Comparison of ENCODE assay signal across 8 mouse cellular contexts in genomic region chr16:78264442-78265150, GRCm38 (mm10). TPM values are rescaled to one million over a fixed set of nuclear protein-coding genes. Genes with fewer than 3 reads are reported as not detected.
DNase-seq lines count a peak whose midpoint lies in the region; ATAC-seq and TF ChIP-seq lines count a peak whose summit lies in the region.

No protein-coding gene starts in this region.

- intact Hi-C loops in gastrocnemius, postnatal 36 days (cut with DNase I): loop anchor here (5.0 kb wide), 1 partner anchor 43 kb away; no protein-coding TSS in a partner anchor

- H3K4me1 ChIP-seq in kidney, adult 2 months (ENCODE audit: control insufficient read depth, insufficient read depth, low read length): peaks cover 3% of the 10 kb centered on the region; the same call in 1 of the 2 replicates
- H3K4me1 ChIP-seq in hindbrain, postnatal 0 days (ENCODE audit: insufficient read depth, low read length): peaks cover 6% of the 10 kb centered on the region; the same call in 1 of the 2 replicates
- peaks cover 17% of the 10 kb centered on the region for H3K4me1 ChIP-seq in midbrain, embryonic 12.5 days

- no peak for TF ChIP-seq POLR2A in kidney, adult 2 months (IDR thresholded peaks at IDR 0.05; ENCODE audit: low read depth, low read length)

- no peak for TF ChIP-seq CTCF in kidney, adult 2 months (conservative IDR thresholded peaks at IDR 0.05; ENCODE audit: insufficient read depth, insufficient read length, low read depth, low read length)
- TF ChIP-seq CTCF in hindbrain, postnatal 0 days (IDR thresholded peaks at IDR 0.05; ENCODE audit: low read depth): no peak

- ATAC-seq in common myeloid progenitor, adult 5-6 weeks (replicated peaks; ENCODE audit: low read depth, poor library complexity, severe bottlenecking): peak; percentile 42; the same call in 1 of the 2 replicates
- no peak for ATAC-seq in hindbrain, postnatal 0 days
- peak; percentile 46; the same call in 1 of the 2 replicates for ATAC-seq in midbrain, embryonic 12.5 days (ENCODE audit: low FRiP score, low read depth)

- H3K9me3 ChIP-seq in hindbrain, postnatal 0 days (ENCODE audit: low read length): no peaks in the 10 kb centered on the region
- H3K9me3 ChIP-seq in midbrain, embryonic 12.5 days: no peaks in the 10 kb centered on the region

- H3K9ac ChIP-seq in hindbrain, postnatal 0 days (replicated peaks; ENCODE audit: low read length): peak overlapping the region; percentile 47
- H3K9ac ChIP-seq in midbrain, embryonic 12.5 days (replicated peaks): peak overlapping the region; percentile 41

- no peaks in the 10 kb centered on the region for H3K27me3 ChIP-seq in kidney, adult 2 months (replicated peaks; ENCODE audit: control insufficient read depth, insufficient read depth, low read length)
- H3K27me3 ChIP-seq in hindbrain, postnatal 0 days (ENCODE audit: insufficient read depth, low read length): no peaks in the 10 kb centered on the region
- peaks cover 18% of the 10 kb centered on the region for H3K27me3 ChIP-seq in midbrain, embryonic 12.5 days

- peak overlapping the region; percentile 40 for H3K4me3 ChIP-seq in kidney, adult 2 months (ENCODE audit: insufficient read depth, low read depth, low read length)
- H3K4me3 ChIP-seq in hindbrain, postnatal 0 days (ENCODE audit: low read length): peak overlapping the region; percentile 41
- peak overlapping the region; percentile 41 for H3K4me3 ChIP-seq in midbrain, embryonic 12.5 days

- peak overlapping the region; percentile 73 for H3K4me2 ChIP-seq in hindbrain, postnatal 0 days (ENCODE audit: low read depth, low read length)
- peak overlapping the region; percentile 63 for H3K4me2 ChIP-seq in midbrain, embryonic 12.5 days (replicated peaks)

- no peak for DNase-seq in kidney, adult 2 months
- DNase-seq in kidney, postnatal 36 days: no peak
- DNase-seq in hindbrain, postnatal 0 days (ENCODE audit: low spot score): peak; percentile 12
- no peak for DNase-seq in gastrocnemius, postnatal 36 days
- DNase-seq in frontal cortex, postnatal 36 days (ENCODE audit: low spot score in 2 of 2): no peak
- no peak for DNase-seq in ovary, postnatal 10 days (ENCODE audit: low spot score)

- H3K27ac ChIP-seq in kidney, adult 2 months (ENCODE audit: insufficient read depth, low read depth, low read length): peak overlapping the region; percentile 54
- H3K27ac ChIP-seq in hindbrain, postnatal 0 days: no peak overlapping the region
- peak overlapping the region; percentile 30 for H3K27ac ChIP-seq in midbrain, embryonic 12.5 days (replicated peaks)

- WGBS in kidney, adult 2 months: 21% methylated on average over 16 of the region's 16 CpGs
- 13% methylated on average over 16 of the region's 16 CpGs for WGBS in hindbrain, postnatal 0 days
- WGBS in midbrain, embryonic 12.5 days: 16% methylated on average over 16 of the region's 16 CpGs

- no peaks in the 10 kb centered on the region for H3K36me3 ChIP-seq in kidney, adult 2 months (ENCODE audit: control insufficient read depth, insufficient read depth, low read length)
- H3K36me3 ChIP-seq in hindbrain, postnatal 0 days (ENCODE audit: insufficient read depth, low read length): no peaks in the 10 kb centered on the region
- H3K36me3 ChIP-seq in midbrain, embryonic 12.5 days: no peaks in the 10 kb centered on the region

RNA-seq across cellular contexts. Expression of gene Cxadr, which starts 36.7 kb away (rescaled TPM):
- polyA plus RNA-seq in kidney, adult 2 months (2012; rRNA removed): 11.2 and 15.9 TPM in 2 replicates
- total RNA-seq in common myeloid progenitor, adult 5-6 weeks (2017): 0.32 TPM in 1 of 2 replicates, not detected in the other
- total RNA-seq in hindbrain, postnatal 0 days (2014; rRNA removed): 265 and 272 TPM in 2 replicates
- 116 and 133 TPM in 2 replicates for polyA plus RNA-seq in hindbrain, postnatal 0 days (2015; fragmentation: Nextera tagmentation; extraction: Ambion mirVana)
- 116 and 122 TPM in 2 replicates for polyA plus RNA-seq in midbrain, embryonic 12.5 days (2016; fragmentation: Nextera tagmentation; extraction: Ambion mirVana)
- total RNA-seq in gastrocnemius, postnatal 36 days (2021): under 1 TPM; 0.52 to 0.59 TPM

Comparison
In these comparisons a context has a peak if more than half of its experiments do, and no peak if none do; other contexts are left out.
1. RNA of gene Cxadr, which starts 36.7 kb away (total RNA-seq): 265 to 272 TPM in hindbrain, postnatal 0 days; 0.52 to 0.59 TPM in gastrocnemius, postnatal 36 days and 0.32 TPM in common myeloid progenitor, adult 5-6 weeks; every median in the first group is over 100 times any median in the second.
2. Peak in every context shown above with its lines, with median percentiles within 50 percentile points of each other: H3K4me3 ChIP-seq.